Mouse (Mus musculus): ENCODE data around the gene Gnai3.

- TF ChIP-seq POLR2A (IDR thresholded peaks at IDR 0.05; ENCODE audit: extremely low read depth, insufficient read depth, low read length) (no peak), CTCF (IDR thresholded peaks at IDR 0.05; ENCODE audit: low read depth, low read length) (no peak)
These were observed 38.8 kb upstream of the Gnai3 start for GRCm38 (mm10) chr3:108184742-108185141.
